Mouse (Mus musculus) embryonic fibroblast, embryonic 13.5 days (primary cell): ENCODE measurements around the gene Hdc.

ENCODE experiments used
- CTCF ChIP-seq: IDR thresholded peaks from 2 replicates; pipeline ENCODE4 v1.5.1; 2011; ENCODE audit warnings: mild to moderate bottlenecking, control low read depth, low read length, moderate library complexity, borderline replicate concordance; ENCODE audit not compliant: insufficient read depth
- POLR2A ChIP-seq: IDR thresholded peaks from 2 replicates; pipeline ENCODE4 v1.6.1; 2011; ENCODE audit warnings: low read depth, mild to moderate bottlenecking, control low read depth, low read length, moderate library complexity

GRCm38 (mm10) chr2:126598359-126598758, 20.7 kb downstream of the Hdc start:
- no peak for TF ChIP-seq CTCF
- TF ChIP-seq POLR2A = no peak
